Mouse (Mus musculus) B cell, adult (primary cell): Measurements from ENCODE around the gene Pip5k1b. TPM values are rescaled to one million over a fixed set of nuclear protein-coding genes. Genes with fewer than 3 reads are reported as not detected.

ENCODE experiments used
- total RNA-seq: library from RNA; stranded (reverse); gene quantifications from 4 replicates; pipeline ENCODE4 v1.2.4, GENCODE M21; 2023; ENCODE audit not compliant: inconsistent age

Gene Pip5k1b
- total RNA-seq: 12.5 to 17.3 TPM (median 14.1 TPM) in 4 replicates

GRCm38 (mm10) chr19:24555466-24555903, at the start of gene Pip5k1b:
TSS of gene Pip5k1b (minus strand) at chr19:24555872.

GRCm38 (mm10) chr19:24476929-24477882, 78.5 kb downstream of the Pip5k1b start, which contains the start of gene Fam122a:
TSS of gene Fam122a (minus strand) at chr19:24477356.

GRCm38 (mm10) chr19:24280601-24281228, 275.0 kb downstream of the Pip5k1b start, which contains the start of gene Fxn:
TSS of gene Fxn (minus strand) at chr19:24280605.

Other genes with a start within 250 kb of the Pip5k1b start
- 30.3 to 38.0 TPM (median 36.0 TPM) in 4 replicates for gene Fam122a, start 78.5 kb downstream of the Pip5k1b start, total RNA-seq
- gene Tmem252, start 118.1 kb upstream of the Pip5k1b start, total RNA-seq: 0.16 TPM in 1 of 4 replicates, not detected in the others